Mouse (Mus musculus) kidney, postnatal 0 days (tissue): ENCODE measurements around the gene Lexm. TPM values are rescaled to one million over a fixed set of nuclear protein-coding genes. Genes with fewer than 3 reads are reported as not detected.

Source experiments
- ATAC-seq: fragments of 200-750 bp; cut with Nextera tagmentation; replicated peaks from 2 replicates; pipeline ENCODE4 v1.8.0; 2017; ENCODE audit warnings: low read depth, moderate number of reproducible peaks, moderate TSS enrichment, moderate library complexity; ENCODE audit not compliant: low FRiP score
- DNase-seq: peaks from one replicate; pipeline ENCODE4 v3.0.0-alpha.2; 2016; ENCODE audit warnings: low spot score
- H3K27ac ChIP-seq: fragments of 300-500 bp; sonication (generic); 2 replicates; pipeline ENCODE4 v1.5.1; 2014; ENCODE audit warnings: mild to moderate bottlenecking
- H3K27me3 ChIP-seq: fragments of 300-500 bp; sonication (generic); 2 replicates; pipeline ENCODE4 v1.6.1; 2014; ENCODE audit warnings: low read length, mixed read lengths; ENCODE audit not compliant: insufficient read depth
- H3K36me3 ChIP-seq: fragments of 300-500 bp; sonication (generic); 2 replicates; pipeline ENCODE4 v1.6.1; 2014; ENCODE audit warnings: low read length, mixed read lengths; ENCODE audit not compliant: insufficient read depth
- H3K4me1 ChIP-seq: fragments of 300-500 bp; sonication (generic); replicated peaks from 2 replicates; pipeline ENCODE4 v1.6.1; 2014; ENCODE audit warnings: antibody characterized with exemption, low read length, mixed read lengths; ENCODE audit not compliant: insufficient read depth
- H3K4me2 ChIP-seq: fragments of 300-500 bp; sonication (generic); 2 replicates; pipeline ENCODE4 v1.6.1; 2014; ENCODE audit warnings: mild to moderate bottlenecking, low read length, moderate library complexity, mixed read lengths
- H3K4me3 ChIP-seq: fragments of 300-500 bp; sonication (generic); replicated peaks from 2 replicates; pipeline ENCODE4 v1.5.1; 2014; ENCODE audit warnings: low read depth, low read length
- H3K9ac ChIP-seq: fragments of 300-500 bp; sonication (generic); 2 replicates; pipeline ENCODE4 v1.6.1; 2014; ENCODE audit warnings: low read depth, low read length
- H3K9me3 ChIP-seq: fragments of 300-500 bp; sonication (generic); replicated peaks from 2 replicates; pipeline ENCODE4 v1.6.1; 2016; ENCODE audit warnings: low read length, inconsistent platforms, mixed read lengths
- CTCF ChIP-seq: IDR thresholded peaks from 2 replicates; pipeline ENCODE4 v1.5.1; 2016; ENCODE audit warnings: antibody characterized with exemption, low read depth, mild to moderate bottlenecking, moderate library complexity
- WGBS: fragments of 180-500 bp; shearing (Covaris S2); extraction: QIAGEN DNeasy Blood & Tissue Kit; methylation state at CpG from one replicate; pipeline ENCODE4 v1.1.7; 2014; 5-methylcytosine and 5-hydroxymethylcytosine counted together
- polyA plus RNA-seq: library from polyadenylated mRNA; unstranded; fragments of >200 nt; fragmentation: Nextera tagmentation; extraction: Ambion mirVana; gene quantifications from 2 replicates; pipeline ENCODE4 v1.2.1, GENCODE M21; 2015

Lexm gene
- polyA plus RNA-seq, 1 experiment from 2014 or later: not detected

- Histone ChIP-seq H3K4me3 (no peak overlapping the region), H3K4me1 (no peaks in the 10 kb centered on the region), H3K9ac (no peak overlapping the region), H3K36me3 (no peaks in the 10 kb centered on the region), H3K9me3 (no peaks in the 10 kb centered on the region), H3K27me3 (no peaks in the 10 kb centered on the region), H3K27ac (no peak overlapping the region), H3K4me2 (no peak overlapping the region)
- no peak for DNase-seq
- WGBS: 68% methylated on average over 3 of the region's 3 CpGs
- ATAC-seq: no peak
- peak; percentile 49 for TF ChIP-seq CTCF
Observed at GRCm38 (mm10) chr4:106596200-106596599, 20.8 kb downstream of the Lexm start.

- H3K9me3 ChIP-seq: no peaks in the 10 kb centered on the region
- no peaks in the 10 kb centered on the region for H3K36me3 ChIP-seq
- ATAC-seq (no peak), DNase-seq (no peak)
- H3K9ac ChIP-seq: no peak overlapping the region
- no peak overlapping the region for H3K4me3 ChIP-seq
- no peak overlapping the region for H3K27ac ChIP-seq
- 66% methylated on average over 7 of the region's 7 CpGs for WGBS
- H3K27me3 ChIP-seq: no peaks in the 10 kb centered on the region
- peak; percentile 33; the same call in 1 of the 2 replicates for TF ChIP-seq CTCF
- H3K4me2 ChIP-seq: no peak overlapping the region
- H3K4me1 ChIP-seq: no peaks in the 10 kb centered on the region; the same call in 1 of the 2 replicates
Observed at GRCm38 (mm10) chr4:106593636-106594035, 23.4 kb downstream of the Lexm start.

- no peak overlapping the region for H3K9ac ChIP-seq
- no peaks in the 10 kb centered on the region; the same call in 1 of the 2 replicates for H3K4me1 ChIP-seq
- 86% methylated on average over 9 of the region's 9 CpGs for WGBS
- DNase-seq: no peak
- no peaks in the 10 kb centered on the region for H3K27me3 ChIP-seq
- no peak for ATAC-seq
- no peak overlapping the region for H3K4me3 ChIP-seq
- no peak overlapping the region for H3K4me2 ChIP-seq
- no peak overlapping the region for H3K27ac ChIP-seq
- H3K36me3 ChIP-seq: peaks cover 12% of the 10 kb centered on the region
- no peak for TF ChIP-seq CTCF
- H3K9me3 ChIP-seq: no peaks in the 10 kb centered on the region
Observed at GRCm38 (mm10) chr4:106590871-106591270, 26.2 kb downstream of the Lexm start.

GRCm38 (mm10) chr4:106590142-106590541 is 26.9 kb downstream of the Lexm start:
- ATAC-seq: no peak

GRCm38 (mm10) chr4:106587075-106587474 is 30.0 kb downstream of the Lexm start:
- DNase-seq (no peak), ATAC-seq (peak; percentile 52)
- Histone ChIP-seq H3K9ac (no peak overlapping the region), H3K4me3 (no peak overlapping the region), H3K4me1 (no peaks in the 10 kb centered on the region; the same call in 1 of the 2 replicates), H3K27ac (no peak overlapping the region), H3K4me2 (no peak overlapping the region), H3K36me3 (peaks cover 25% of the 10 kb centered on the region), H3K27me3 (no peaks in the 10 kb centered on the region), H3K9me3 (no peaks in the 10 kb centered on the region)
- TF ChIP-seq CTCF: no peak
- 85% methylated on average over 6 of the region's 6 CpGs for WGBS

More at GRCm38 (mm10) chr4:106590142-106590541, 26.9 kb downstream of the Lexm start:
- Histone ChIP-seq H3K27ac (no peak overlapping the region), H3K9ac (no peak overlapping the region), H3K4me2 (no peak overlapping the region), H3K4me1 (no peaks in the 10 kb centered on the region; the same call in 1 of the 2 replicates), H3K9me3 (no peaks in the 10 kb centered on the region), H3K27me3 (no peaks in the 10 kb centered on the region), H3K4me3 (no peak overlapping the region), H3K36me3 (peaks cover 16% of the 10 kb centered on the region)
- DNase-seq: no peak
- 51% methylated on average over 9 of the region's 9 CpGs for WGBS
- no peak for TF ChIP-seq CTCF

- peaks cover 35% of the 10 kb centered on the region for H3K36me3 ChIP-seq
- H3K4me1 ChIP-seq: no peaks in the 10 kb centered on the region
- DNase-seq (no peak), ATAC-seq (no peak)
- no peaks in the 10 kb centered on the region for H3K9me3 ChIP-seq
- H3K27ac ChIP-seq: no peak overlapping the region
- H3K4me3 ChIP-seq: no peak overlapping the region
- WGBS: 83% methylated on average over 4 of the region's 4 CpGs
- TF ChIP-seq CTCF: no peak
- H3K9ac ChIP-seq: no peak overlapping the region
- H3K27me3 ChIP-seq: no peaks in the 10 kb centered on the region
- H3K4me2 ChIP-seq: no peak overlapping the region
Observed at GRCm38 (mm10) chr4:106584665-106585064, 32.4 kb downstream of the Lexm start.
